Mouse (Mus musculus) heart, adult 2 months (tissue): ENCODE measurements around the gene Lman1l.

Source experiments
- EP300 ChIP-seq: fragments of 200-500 bp; IDR thresholded peaks from 2 replicates; pipeline ENCODE4 v1.6.1; 2011; ENCODE audit warnings: low read depth, low read length, control low read depth; ENCODE audit not compliant: insufficient read depth
- POLR2A ChIP-seq: fragments of 200-500 bp; IDR thresholded peaks from 2 replicates; pipeline ENCODE4 v1.6.1; 2011; ENCODE audit warnings: mild to moderate bottlenecking, low read depth, low read length, control low read depth; ENCODE audit not compliant: insufficient read depth

DNA sequence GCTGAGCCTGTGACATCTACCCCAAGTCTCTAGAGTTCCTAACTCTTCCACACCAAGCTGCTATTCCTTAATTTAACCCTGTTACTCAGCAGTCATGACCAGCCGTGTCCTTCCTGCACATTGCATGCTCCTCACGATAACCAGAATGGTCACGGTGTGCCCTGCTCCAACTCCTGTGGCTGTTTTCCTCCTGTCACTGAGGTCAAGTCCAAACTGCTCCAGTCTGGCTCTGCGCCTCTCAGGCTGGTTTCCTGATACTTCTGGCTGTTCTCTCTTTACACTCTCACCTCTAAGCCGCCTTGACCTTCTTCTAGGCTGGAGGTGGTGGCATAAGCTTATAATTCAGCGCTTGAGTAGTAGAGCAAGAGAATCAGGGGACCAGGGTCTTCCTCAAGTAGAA, 52.1 kb downstream of the Lman1l start:
- TF ChIP-seq EP300 (no peak), POLR2A (no peak)
